Mouse (Mus musculus): Measurements from ENCODE around the gene Igfbp4.

The Igfbp4 gene

GRCm38 (mm10) chr11:99041051-99041729, at the start of gene Igfbp4:
TSS of gene Igfbp4 (plus strand) at chr11:99041244.
- peak; percentile 93 for DNase-seq

- no peak for DNase-seq
These were observed 45.1 kb upstream of the Igfbp4 start for GRCm38 (mm10) chr11:98995987-98996386.

- no peak for DNase-seq
These were observed 43.4 kb upstream of the Igfbp4 start for GRCm38 (mm10) chr11:98997659-98998058.

- DNase-seq: no peak
These were observed 42.3 kb upstream of the Igfbp4 start for GRCm38 (mm10) chr11:98998776-98999175.

GRCm38 (mm10) chr11:98999243-98999642, 41.8 kb upstream of the Igfbp4 start:
- no peak for DNase-seq

GRCm38 (mm10) chr11:99006788-99007187, 34.3 kb upstream of the Igfbp4 start:
- DNase-seq: no peak

- DNase-seq: no peak
These were observed 30.9 kb upstream of the Igfbp4 start for GRCm38 (mm10) chr11:99010124-99010523.

GRCm38 (mm10) chr11:99010706-99011105, 30.3 kb upstream of the Igfbp4 start:
- DNase-seq: no peak

GRCm38 (mm10) chr11:99013856-99014255, 27.2 kb upstream of the Igfbp4 start:
- DNase-seq: no peak

GRCm38 (mm10) chr11:99019844-99020243, 21.2 kb upstream of the Igfbp4 start:
- DNase-seq: no peak

GRCm38 (mm10) chr11:99022384-99022933, 18.6 kb upstream of the Igfbp4 start:
- DNase-seq: no peak

GRCm38 (mm10) chr11:99023094-99023493, 17.9 kb upstream of the Igfbp4 start:
- DNase-seq: no peak

GRCm38 (mm10) chr11:99023500-99024467, 17.3 kb upstream of the Igfbp4 start, which contains the start of gene Top2a:
TSS of gene Top2a (minus strand) at chr11:99024189.
- DNase-seq: peak; percentile 95

- no peak for DNase-seq
These were observed 16.4 kb upstream of the Igfbp4 start for GRCm38 (mm10) chr11:99024468-99025134.

GRCm38 (mm10) chr11:99025878-99026277, 15.2 kb upstream of the Igfbp4 start:
- DNase-seq: no peak

GRCm38 (mm10) chr11:99026899-99027440, 14.1 kb upstream of the Igfbp4 start:
- no peak for DNase-seq

GRCm38 (mm10) chr11:99035350-99035749, 5.7 kb upstream of the Igfbp4 start:
- peak; percentile 42 for DNase-seq

- no peak for DNase-seq
These were observed 4.8 kb upstream of the Igfbp4 start for GRCm38 (mm10) chr11:99036254-99036653.

GRCm38 (mm10) chr11:99039782-99040181, 1.3 kb upstream of the Igfbp4 start:
- DNase-seq: peak; percentile 95

GRCm38 (mm10) chr11:99040346-99040974, 584 bp upstream of the Igfbp4 start:
- peak; percentile 79 for DNase-seq

- DNase-seq: no peak
These were observed 1.1 kb downstream of the Igfbp4 start for GRCm38 (mm10) chr11:99041841-99042780.

Data from embryo, embryonic 11 days (tissue).